Mouse (Mus musculus): ENCODE measurements around the gene Rps6kl1. TPM values are rescaled to one million over a fixed set of nuclear protein-coding genes. Genes with fewer than 3 reads are reported as not detected.
"Not testable (repeated sequence)": the region's sequence is repeated elsewhere in the genome, so short reads cannot be mapped to it uniquely, and the experiment has no call there.

The Rps6kl1 gene
- total RNA-seq, 2 experiments from 2014 or later = 41.1 to 43.1 TPM

GRCm38 (mm10) chr12:85175926-85176845 is 25.1 kb upstream of the Rps6kl1 start:
- peak in 1 of 2 experiments; percentile 41 for DNase-seq (ENCODE audit: low spot score in 2 of 2)

GRCm38 (mm10) chr12:85175087-85175675 is 24.1 kb upstream of the Rps6kl1 start:
- no peak for DNase-seq (ENCODE audit: low spot score in 2 of 2)

GRCm38 (mm10) chr12:85174016-85174415 is 23.0 kb upstream of the Rps6kl1 start:
- DNase-seq (ENCODE audit: low spot score in 2 of 2) = no peak

GRCm38 (mm10) chr12:85170948-85171307 is 19.9 kb upstream of the Rps6kl1 start:
- no peak for DNase-seq (ENCODE audit: low spot score in 2 of 2)

- peak in 1 of 2 experiments; percentile 57 for DNase-seq (ENCODE audit: low spot score in 2 of 2)
Observed at GRCm38 (mm10) chr12:85170284-85170947, 19.4 kb upstream of the Rps6kl1 start.

GRCm38 (mm10) chr12:85169877-85170276 is 18.8 kb upstream of the Rps6kl1 start:
- DNase-seq (ENCODE audit: low spot score in 2 of 2) = no peak

- peak; percentile 83 to 84 for DNase-seq (ENCODE audit: low spot score in 2 of 2)
Observed at GRCm38 (mm10) chr12:85169117-85169858, 18.2 kb upstream of the Rps6kl1 start.

- DNase-seq (ENCODE audit: low spot score in 2 of 2) = no peak
Observed at GRCm38 (mm10) chr12:85166631-85167030, 15.6 kb upstream of the Rps6kl1 start.

GRCm38 (mm10) chr12:85164996-85165395 is 13.9 kb upstream of the Rps6kl1 start:
- no peak for DNase-seq (ENCODE audit: low spot score in 2 of 2)

GRCm38 (mm10) chr12:85159592-85159991 is 8.5 kb upstream of the Rps6kl1 start:
- no peak for DNase-seq (ENCODE audit: low spot score in 2 of 2)

GRCm38 (mm10) chr12:85158801-85159200 is 7.7 kb upstream of the Rps6kl1 start:
- no peak for DNase-seq (ENCODE audit: low spot score in 2 of 2)

GRCm38 (mm10) chr12:85157797-85158460 is 6.9 kb upstream of the Rps6kl1 start:
- no peak for DNase-seq (ENCODE audit: low spot score in 2 of 2)

GRCm38 (mm10) chr12:85156324-85156723 is 5.3 kb upstream of the Rps6kl1 start:
- DNase-seq (ENCODE audit: low spot score in 2 of 2) = no peak

GRCm38 (mm10) chr12:85153011-85153410 is 1.9 kb upstream of the Rps6kl1 start:
- DNase-seq (ENCODE audit: low spot score in 2 of 2) = no peak

GRCm38 (mm10) chr12:85150321-85151001 is 603 bp downstream of the Rps6kl1 start:
- DNase-seq (ENCODE audit: low spot score in 2 of 2) = no peak

GRCm38 (mm10) chr12:85146881-85147280 is 4.2 kb downstream of the Rps6kl1 start:
- DNase-seq (ENCODE audit: low spot score in 2 of 2) = no peak

GRCm38 (mm10) chr12:85146355-85146754 is 4.7 kb downstream of the Rps6kl1 start:
- no peak for DNase-seq (ENCODE audit: low spot score in 2 of 2)

- no peak for DNase-seq (ENCODE audit: low spot score in 2 of 2)
Observed at GRCm38 (mm10) chr12:85145630-85146029, 5.4 kb downstream of the Rps6kl1 start.

- no peak for DNase-seq (ENCODE audit: low spot score in 2 of 2)
Observed at GRCm38 (mm10) chr12:85144821-85145220, 6.2 kb downstream of the Rps6kl1 start.

- DNase-seq (ENCODE audit: low spot score in 2 of 2) = not testable (repeated sequence)
Observed at GRCm38 (mm10) chr12:85144276-85144675, 6.8 kb downstream of the Rps6kl1 start.

Measured in layer of hippocampus, postnatal 14 days (tissue).